Mouse (Mus musculus): ENCODE data around the gene Uprt. TPM values are rescaled to one million over a fixed set of nuclear protein-coding genes. Genes with fewer than 3 reads are reported as not detected.

Gene Uprt
- 2.5 and 3.3 TPM in 2 replicates for total RNA-seq (2014; rRNA removed)
- 0.73 and 0.99 TPM in 2 replicates for polyA plus RNA-seq (2012; rRNA removed)

- Histone ChIP-seq H3K79me2 (ENCODE audit: control insufficient read depth, insufficient read depth, low read length) (no peaks in the 10 kb centered on the region; the same call in 1 of the 2 replicates), H3K36me3 (ENCODE audit: control insufficient read depth, insufficient read depth, low read length) (no peaks in the 10 kb centered on the region), H3K27ac (replicated peaks; ENCODE audit: insufficient read depth, low read depth, low read length) (peak within 1 kb of the TSS; percentile 37; the same call in 1 of the 2 replicates), H3K4me3 (ENCODE audit: insufficient read depth, low read depth, low read length) (peak within 1 kb of the TSS; percentile 88), H3K9ac (ENCODE audit: low read depth, low read length) (peak within 1 kb of the TSS; percentile 73), H3K4me1 (ENCODE audit: control insufficient read depth, insufficient read depth, low read length) (no peaks in the 10 kb centered on the region), H3K27me3 (ENCODE audit: control insufficient read depth, insufficient read depth, low read length) (no peaks in the 10 kb centered on the region)
- peak; percentile 83 for DNase-seq (ENCODE audit: extremely low read depth, low read depth, low spot score)
- under 1% methylated on average over 34 of the region's 34 CpGs for WGBS
- no peak for TF ChIP-seq POLR2A (IDR thresholded peaks at IDR 0.05; ENCODE audit: extremely low read depth, insufficient read depth, low read length)
- TF ChIP-seq CTCF (IDR thresholded peaks at IDR 0.05; ENCODE audit: low read depth, low read length): no peak
Measured at GRCm38 (mm10) chrX:104482572-104483443, at the start of gene Uprt. TSS of gene Uprt (plus strand) at chrX:104482818.

- no peak for TF ChIP-seq POLR2A (IDR thresholded peaks at IDR 0.05; ENCODE audit: extremely low read depth, insufficient read depth, low read length)
- no peak for TF ChIP-seq CTCF (IDR thresholded peaks at IDR 0.05; ENCODE audit: low read depth, low read length)
- 52% methylated on average over 1 of the region's 1 CpGs for WGBS
- no peak overlapping the region for H3K27ac ChIP-seq (replicated peaks; ENCODE audit: insufficient read depth, low read depth, low read length)
- no peaks in the 10 kb centered on the region for H3K36me3 ChIP-seq (ENCODE audit: control insufficient read depth, insufficient read depth, low read length)
- no peaks in the 10 kb centered on the region for H3K79me2 ChIP-seq (ENCODE audit: control insufficient read depth, insufficient read depth, low read length)
- no peaks in the 10 kb centered on the region for H3K27me3 ChIP-seq (ENCODE audit: control insufficient read depth, insufficient read depth, low read length)
- no peak for DNase-seq (ENCODE audit: extremely low read depth, low read depth, low spot score)
- H3K9ac ChIP-seq (ENCODE audit: low read depth, low read length): no peak overlapping the region
- no peaks in the 10 kb centered on the region for H3K4me1 ChIP-seq (ENCODE audit: control insufficient read depth, insufficient read depth, low read length)
- no peak overlapping the region for H3K4me3 ChIP-seq (ENCODE audit: insufficient read depth, low read depth, low read length)
Measured at GRCm38 (mm10) chrX:104433456-104433855, 49.2 kb upstream of the Uprt start.

GRCm38 (mm10) chrX:104452433-104452832, 30.2 kb upstream of the Uprt start:
- 60% methylated on average over 1 of the region's 1 CpGs for WGBS
- Histone ChIP-seq H3K27me3 (ENCODE audit: control insufficient read depth, insufficient read depth, low read length) (no peaks in the 10 kb centered on the region), H3K4me3 (ENCODE audit: insufficient read depth, low read depth, low read length) (no peak overlapping the region), H3K36me3 (ENCODE audit: control insufficient read depth, insufficient read depth, low read length) (no peaks in the 10 kb centered on the region), H3K79me2 (ENCODE audit: control insufficient read depth, insufficient read depth, low read length) (no peaks in the 10 kb centered on the region), H3K9ac (ENCODE audit: low read depth, low read length) (no peak overlapping the region), H3K27ac (replicated peaks; ENCODE audit: insufficient read depth, low read depth, low read length) (no peak overlapping the region), H3K4me1 (ENCODE audit: control insufficient read depth, insufficient read depth, low read length) (no peaks in the 10 kb centered on the region)
- TF ChIP-seq CTCF (IDR thresholded peaks at IDR 0.05; ENCODE audit: low read depth, low read length) (no peak), POLR2A (IDR thresholded peaks at IDR 0.05; ENCODE audit: extremely low read depth, insufficient read depth, low read length) (no peak)
- DNase-seq (ENCODE audit: extremely low read depth, low read depth, low spot score): no peak

- H3K27ac ChIP-seq (replicated peaks; ENCODE audit: insufficient read depth, low read depth, low read length): no peak overlapping the region
- 50% methylated on average over 2 of the region's 2 CpGs for whole genome bisulfite sequencing
Measured at GRCm38 (mm10) chrX:104461755-104462154, 20.9 kb upstream of the Uprt start.

GRCm38 (mm10) chrX:104464376-104464775, 18.2 kb upstream of the Uprt start:
- 23% methylated on average over 6 of the region's 6 CpGs for WGBS
- DNase-seq (ENCODE audit: extremely low read depth, low read depth, low spot score): peak; percentile 14
- Histone ChIP-seq H3K27me3 (ENCODE audit: control insufficient read depth, insufficient read depth, low read length) (no peaks in the 10 kb centered on the region), H3K4me3 (ENCODE audit: insufficient read depth, low read depth, low read length) (no peak overlapping the region), H3K79me2 (ENCODE audit: control insufficient read depth, insufficient read depth, low read length) (no peaks in the 10 kb centered on the region), H3K27ac (replicated peaks; ENCODE audit: insufficient read depth, low read depth, low read length) (no peak overlapping the region), H3K36me3 (ENCODE audit: control insufficient read depth, insufficient read depth, low read length) (no peaks in the 10 kb centered on the region), H3K4me1 (ENCODE audit: control insufficient read depth, insufficient read depth, low read length) (no peaks in the 10 kb centered on the region), H3K9ac (ENCODE audit: low read depth, low read length) (no peak overlapping the region)
- TF ChIP-seq CTCF (IDR thresholded peaks at IDR 0.05; ENCODE audit: low read depth, low read length) (no peak), POLR2A (IDR thresholded peaks at IDR 0.05; ENCODE audit: extremely low read depth, insufficient read depth, low read length) (no peak)

More at GRCm38 (mm10) chrX:104461755-104462154, 20.9 kb upstream of the Uprt start:
- H3K9ac ChIP-seq (ENCODE audit: low read depth, low read length): no peak overlapping the region
- H3K27me3 ChIP-seq (ENCODE audit: control insufficient read depth, insufficient read depth, low read length): no peaks in the 10 kb centered on the region
- no peaks in the 10 kb centered on the region for H3K79me2 ChIP-seq (ENCODE audit: control insufficient read depth, insufficient read depth, low read length)
- H3K4me1 ChIP-seq (ENCODE audit: control insufficient read depth, insufficient read depth, low read length): no peaks in the 10 kb centered on the region
- no peak for TF ChIP-seq CTCF (IDR thresholded peaks at IDR 0.05; ENCODE audit: low read depth, low read length)
- no peak for TF ChIP-seq POLR2A (IDR thresholded peaks at IDR 0.05; ENCODE audit: extremely low read depth, insufficient read depth, low read length)
- peak; percentile 1 for DNase-seq (ENCODE audit: extremely low read depth, low read depth, low spot score)
- no peaks in the 10 kb centered on the region for H3K36me3 ChIP-seq (ENCODE audit: control insufficient read depth, insufficient read depth, low read length)
- no peak overlapping the region for H3K4me3 ChIP-seq (ENCODE audit: insufficient read depth, low read depth, low read length)

- Histone ChIP-seq H3K27ac (replicated peaks; ENCODE audit: insufficient read depth, low read depth, low read length) (no peak overlapping the region), H3K79me2 (ENCODE audit: control insufficient read depth, insufficient read depth, low read length) (no peaks in the 10 kb centered on the region), H3K36me3 (ENCODE audit: control insufficient read depth, insufficient read depth, low read length) (no peaks in the 10 kb centered on the region), H3K4me1 (ENCODE audit: control insufficient read depth, insufficient read depth, low read length) (no peaks in the 10 kb centered on the region), H3K4me3 (ENCODE audit: insufficient read depth, low read depth, low read length) (no peak overlapping the region), H3K9ac (ENCODE audit: low read depth, low read length) (no peak overlapping the region), H3K27me3 (ENCODE audit: control insufficient read depth, insufficient read depth, low read length) (no peaks in the 10 kb centered on the region)
- DNase-seq (ENCODE audit: extremely low read depth, low read depth, low spot score): no peak
- TF ChIP-seq CTCF (IDR thresholded peaks at IDR 0.05; ENCODE audit: low read depth, low read length): no peak
- no peak for TF ChIP-seq POLR2A (IDR thresholded peaks at IDR 0.05; ENCODE audit: extremely low read depth, insufficient read depth, low read length)
- WGBS: 17% methylated on average over 2 of the region's 2 CpGs
Measured at GRCm38 (mm10) chrX:104478041-104478440, 4.6 kb upstream of the Uprt start.

All from liver, adult 2 months (tissue).